Mouse (Mus musculus) bone marrow, adult 2 months (tissue): ENCODE results near the gene Syngr1. TPM values are rescaled to one million over a fixed set of nuclear protein-coding genes. Genes with fewer than 3 reads are reported as not detected.

Experiments
- H3K27ac ChIP-seq: fragments of 200-500 bp; 2 replicates; pipeline ENCODE4 v1.5.1; 2012; ENCODE audit warnings: low read depth, mild to moderate bottlenecking, control low read depth, inconsistent platforms, low read length; ENCODE audit not compliant: control insufficient read depth, poor library complexity, insufficient read depth
- H3K4me1 ChIP-seq: fragments of 200-500 bp; 2 replicates; pipeline ENCODE4 v1.6.1; 2011; ENCODE audit warnings: low read length; ENCODE audit not compliant: control insufficient read depth, insufficient read depth
- H3K4me3 ChIP-seq: fragments of 200-500 bp; replicated peaks from 2 replicates; pipeline ENCODE3; 2011; ENCODE audit warnings: mild to moderate bottlenecking, low read depth, low read length, control low read depth; ENCODE audit not compliant: control insufficient read depth
- CTCF ChIP-seq: fragments of 200-500 bp; IDR thresholded peaks from 2 replicates; pipeline ENCODE4 v1.5.1; 2011; ENCODE audit warnings: low read length, control low read depth; ENCODE audit not compliant: control insufficient read depth, insufficient read depth
- POLR2A ChIP-seq: fragments of 200-500 bp; IDR thresholded peaks from 2 replicates; pipeline ENCODE4 v1.6.1; 2011; ENCODE audit warnings: low read depth, mild to moderate bottlenecking, control low read depth, low read length, borderline replicate concordance; ENCODE audit not compliant: control insufficient read depth
- WGBS: fragments of 180-500 bp; shearing (Covaris S2); methylation state at CpG from one replicate; pipeline ENCODE4 v1.1.7; 2018; 5-methylcytosine and 5-hydroxymethylcytosine counted together
- polyA plus RNA-seq: library from polyadenylated mRNA; stranded (reverse); fragments of >200 nt; gene quantifications from 2 replicates; pipeline ENCODE4 v1.2.4, GENCODE M21; 2011; ENCODE audit warnings: low replicate concordance; ENCODE audit not compliant: missing spikeins, insufficient read depth, insufficient read length

Syngr1 gene
- polyA plus RNA-seq, 1 experiment, result 13.4 TPM

GRCm38 (mm10) chr15:80163274-80163673 lies 72.1 kb downstream of the Syngr1 start:
- Histone ChIP-seq H3K4me3 (no peak overlapping the region), H3K27ac (no peak overlapping the region), H3K4me1 (no peaks in the 10 kb centered on the region)
- WGBS, result 89% methylated on average over 11 of the region's 11 CpGs
- no peak for TF ChIP-seq CTCF
- TF ChIP-seq POLR2A, result no peak

GRCm38 (mm10) chr15:80163716-80164115 lies 72.6 kb downstream of the Syngr1 start:
- Histone ChIP-seq H3K4me1 (no peaks in the 10 kb centered on the region), H3K27ac (no peak overlapping the region), H3K4me3 (no peak overlapping the region)
- 91% methylated on average over 4 of the region's 4 CpGs for WGBS
- TF ChIP-seq CTCF (no peak), POLR2A (no peak)

DNA sequence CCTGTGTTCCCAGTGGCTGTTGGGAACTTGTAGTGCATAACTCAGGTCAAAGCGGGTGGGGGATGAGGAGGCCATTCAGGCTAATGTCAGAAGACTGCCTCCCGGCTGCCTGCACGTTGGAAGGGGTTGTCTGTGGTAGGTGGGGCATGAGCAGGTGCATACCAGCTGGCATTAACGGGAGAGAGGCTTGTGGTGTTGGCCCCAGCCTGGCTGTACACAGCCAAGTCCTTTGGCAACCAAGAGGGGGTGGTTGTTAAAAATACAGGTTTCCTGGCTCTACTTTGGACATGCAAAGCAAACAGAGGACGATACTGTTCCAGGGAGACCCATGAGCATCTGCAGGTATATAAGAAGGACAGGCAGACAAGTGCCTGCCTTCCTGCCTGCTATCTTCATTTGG lies 74.3 kb downstream of the Syngr1 start:
- H3K4me3 ChIP-seq, result no peak overlapping the region
- H3K27ac ChIP-seq, result no peak overlapping the region
- WGBS, result 50% methylated on average over 5 of the region's 5 CpGs
- no peak for TF ChIP-seq CTCF
- no peak for TF ChIP-seq POLR2A
- no peaks in the 10 kb centered on the region for H3K4me1 ChIP-seq

Other genes starting within 250 kb of the Syngr1 start
- 104 and 140 TPM in 2 replicates for gene Apobec3, start 199.7 kb upstream of the Syngr1 start, polyA plus RNA-seq
- gene Cbx7, start 120.2 kb upstream of the Syngr1 start, polyA plus RNA-seq, result 16.8 and 22.5 TPM in 2 replicates
- gene Pdgfb, start 76.4 kb upstream of the Syngr1 start, polyA plus RNA-seq, result 4.1 and 7.8 TPM in 2 replicates
- gene Rpl3, start 534 bp downstream of the Syngr1 start, polyA plus RNA-seq, result 708 and 1,315 TPM in 2 replicates
- 17.0 and 26.6 TPM in 2 replicates for gene Tab1, start 41.8 kb downstream of the Syngr1 start, polyA plus RNA-seq
- 0.97 TPM in 1 of 2 replicates, not detected in the other for gene Mgat3, start 82.4 kb downstream of the Syngr1 start, polyA plus RNA-seq
- gene Mief1, start 142.7 kb downstream of the Syngr1 start, polyA plus RNA-seq, result 11.5 and 16.3 TPM in 2 replicates
- not detected in 2 replicates for gene AC140267.1, start 144.5 kb downstream of the Syngr1 start, polyA plus RNA-seq
- 248 and 280 TPM in 2 replicates for gene Atf4, start 163.8 kb downstream of the Syngr1 start, polyA plus RNA-seq
- 21.3 and 53.7 TPM in 2 replicates for gene Rps19bp1, start 173.0 kb downstream of the Syngr1 start, polyA plus RNA-seq
- gene Cacna1i, start 195.9 kb downstream of the Syngr1 start, polyA plus RNA-seq, result 1.2 and 2.8 TPM in 2 replicates